Mouse (Mus musculus) monocyte, adult 59 days (primary cell): ENCODE measurements around the gene Zc3h12d. TPM values are rescaled to one million over a fixed set of nuclear protein-coding genes. Genes with fewer than 3 reads are reported as not detected.

Experiments used
- total RNA-seq, 2 experiments: library from RNA; stranded (reverse); gene quantifications; one replicate each; pipeline ENCODE4 v1.2.4; 2023

The Zc3h12d gene
- total RNA-seq, result 10 to 100 TPM; 23.9 to 25.5 TPM

GRCm38 (mm10) chr10:7832171-7832676, at the start of gene Zc3h12d:
TSS of gene Zc3h12d (plus strand) at chr10:7832470.

GRCm38 (mm10) chr10:7792751-7793385, 39.4 kb upstream of the Zc3h12d start, which contains the start of the genes Ginm1 and Ppil4:
TSS of gene Ginm1 (minus strand) at chr10:7792824.
TSS of gene Ppil4 (plus strand) at chr10:7792891.

Other genes starting within 250 kb of the Zc3h12d start
- under 1 TPM; 0.64 to 0.66 TPM for gene Lrp11, start 242.7 kb upstream of the Zc3h12d start, total RNA-seq
- 1 to 10 TPM; 4.8 to 5.9 TPM for gene Nup43, start 165.0 kb upstream of the Zc3h12d start, total RNA-seq
- 10 to 100 TPM; 37.6 to 44.6 TPM for gene Pcmt1, start 151.3 kb upstream of the Zc3h12d start, total RNA-seq
- 10 to 100 TPM; 31.2 to 33.4 TPM for gene Lats1, start 151.3 kb upstream of the Zc3h12d start, total RNA-seq
- gene Katna1, start 106.5 kb upstream of the Zc3h12d start, total RNA-seq, result 10 to 100 TPM; 36.9 to 40.9 TPM
- gene Ginm1, start 39.6 kb upstream of the Zc3h12d start, total RNA-seq, result 10 to 100 TPM; 33.8 to 36.1 TPM
- gene Ppil4, start 39.6 kb upstream of the Zc3h12d start, total RNA-seq, result 10 to 100 TPM; 42.6 to 45.5 TPM
- 100 to 1,000 TPM; 226 to 228 TPM for gene Tab2, start 123.8 kb downstream of the Zc3h12d start, total RNA-seq